Mouse (Mus musculus) heart, adult 2 months (tissue): ENCODE data around the gene Capn7. TPM values are rescaled to one million over a fixed set of nuclear protein-coding genes. Genes with fewer than 3 reads are reported as not detected.

Experiments used
- DNase-seq, 2 experiments: peaks; one replicate each; pipeline ENCODE4 v3.0.0; 2021
- H3K27ac ChIP-seq: fragments of 200-600 bp; 2 replicates; pipeline ENCODE4 v1.8.1; 2022
- H3K27me3 ChIP-seq: fragments of 200-500 bp; 2 replicates; pipeline ENCODE4 v1.6.1; 2012; ENCODE audit warnings: mild to moderate bottlenecking, low read length, inconsistent platforms, mixed read lengths; ENCODE audit not compliant: control insufficient read depth, insufficient read depth
- H3K36me3 ChIP-seq: fragments of 200-500 bp; 2 replicates; pipeline ENCODE4 v1.6.1; 2012; ENCODE audit warnings: low read length, inconsistent platforms; ENCODE audit not compliant: control insufficient read depth, insufficient read depth
- H3K4me1 ChIP-seq: fragments of 200-500 bp; 2 replicates; pipeline ENCODE4 v1.6.1; 2011; ENCODE audit warnings: low read length; ENCODE audit not compliant: control insufficient read depth, insufficient read depth
- H3K4me3 ChIP-seq: fragments of 200-600 bp; 2 replicates; pipeline ENCODE4 v1.8.1; 2022
- H3K79me2 ChIP-seq: fragments of 200-500 bp; replicated peaks from 2 replicates; pipeline ENCODE4 v1.6.1; 2012; ENCODE audit warnings: mild to moderate bottlenecking, inconsistent platforms, low read length, moderate library complexity, mixed read lengths; ENCODE audit not compliant: control insufficient read depth, insufficient read depth
- H3K9ac ChIP-seq: fragments of 200-500 bp; 2 replicates; pipeline ENCODE4 v1.6.1; 2012; ENCODE audit warnings: low read depth, mild to moderate bottlenecking, control low read depth, inconsistent platforms, low read length, mixed read lengths
- CTCF ChIP-seq: fragments of 200-600 bp; IDR thresholded peaks from 2 replicates; pipeline ENCODE4 v1.8.1; 2022; ENCODE audit warnings: antibody characterized with exemption, mild to moderate bottlenecking, moderate library complexity
- EP300 ChIP-seq: fragments of 200-500 bp; IDR thresholded peaks from 2 replicates; pipeline ENCODE4 v1.6.1; 2011; ENCODE audit warnings: low read depth, low read length, control low read depth; ENCODE audit not compliant: insufficient read depth
- POLR2A ChIP-seq: fragments of 200-500 bp; IDR thresholded peaks from 2 replicates; pipeline ENCODE4 v1.6.1; 2011; ENCODE audit warnings: mild to moderate bottlenecking, low read depth, low read length, control low read depth; ENCODE audit not compliant: insufficient read depth
- whole genome bisulfite sequencing: fragments of 180-500 bp; shearing (Covaris S2); methylation state at CpG from one replicate; pipeline ENCODE4 v1.1.7; 2018; 5-methylcytosine and 5-hydroxymethylcytosine counted together
- intact Hi-C: fragments of 180-260 bp; cut with DNase I; formaldehyde crosslinking; loops from one replicate; pipeline ENCODE4 v1.15.1; 2025
- polyA plus RNA-seq: library from polyadenylated mRNA; depleted of rRNA; stranded (reverse); fragments of >200 nt; gene quantifications from 2 replicates; pipeline ENCODE4 v1.2.3, GENCODE M21; 2012
- total RNA-seq, 2 experiments: library from RNA; stranded (reverse); gene quantifications; 2 replicates each; pipeline ENCODE4 v1.2.3; 2021

The Capn7 gene
- total and polyA plus RNA-seq, 3 experiments = 15.3 to 32.5 (median 29.6) TPM

DNA sequence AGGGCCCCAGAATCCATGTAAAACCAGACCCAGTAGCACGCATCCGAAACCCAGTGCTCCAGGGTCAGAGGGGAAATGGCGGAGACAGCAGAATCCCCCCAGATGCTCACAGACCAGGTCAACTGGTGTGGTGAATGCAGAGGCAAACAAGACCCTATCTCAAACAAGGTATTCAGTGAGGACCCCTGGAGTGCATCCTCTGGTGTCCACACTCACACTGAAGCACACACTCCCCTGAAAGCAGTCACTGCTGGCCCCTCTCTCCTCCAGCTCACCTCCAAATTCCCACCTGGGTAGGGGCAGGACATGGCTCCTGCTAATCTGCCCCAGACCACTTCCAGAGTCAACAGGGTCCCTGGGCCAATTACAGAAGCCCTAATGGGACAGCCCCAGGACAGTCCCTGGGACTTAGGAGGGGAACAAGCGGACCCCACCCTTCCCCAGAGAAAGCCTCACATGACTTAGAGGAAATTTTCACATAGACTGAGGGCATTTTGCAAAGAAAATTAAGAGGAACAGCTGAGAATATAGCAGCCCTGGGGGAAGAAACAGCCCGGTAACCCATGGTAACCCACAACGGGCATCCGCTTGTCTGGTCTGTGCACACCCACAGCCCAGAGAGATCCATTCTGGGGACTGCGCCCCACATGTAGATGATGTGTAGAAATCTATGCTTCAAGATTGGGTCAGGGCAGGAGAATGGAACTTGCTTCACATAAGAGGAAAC is 53.1 kb downstream of the Capn7 start:
- peak in 1 of 2 experiments; percentile 24 for DNase-seq
- peaks cover 4% of the 10 kb centered on the region for H3K36me3 ChIP-seq
- H3K27ac ChIP-seq = no peak overlapping the region
- H3K27me3 ChIP-seq = no peaks in the 10 kb centered on the region
- no peaks in the 10 kb centered on the region for H3K79me2 ChIP-seq
- TF ChIP-seq POLR2A (no peak), EP300 (no peak), CTCF (no peak)
- peaks cover 45% of the 10 kb centered on the region for H3K4me1 ChIP-seq
- H3K4me3 ChIP-seq = no peak overlapping the region
- WGBS = 92% methylated on average over 8 of the region's 8 CpGs
- intact Hi-C loops = no loop called here
- H3K9ac ChIP-seq = no peak overlapping the region

DNA sequence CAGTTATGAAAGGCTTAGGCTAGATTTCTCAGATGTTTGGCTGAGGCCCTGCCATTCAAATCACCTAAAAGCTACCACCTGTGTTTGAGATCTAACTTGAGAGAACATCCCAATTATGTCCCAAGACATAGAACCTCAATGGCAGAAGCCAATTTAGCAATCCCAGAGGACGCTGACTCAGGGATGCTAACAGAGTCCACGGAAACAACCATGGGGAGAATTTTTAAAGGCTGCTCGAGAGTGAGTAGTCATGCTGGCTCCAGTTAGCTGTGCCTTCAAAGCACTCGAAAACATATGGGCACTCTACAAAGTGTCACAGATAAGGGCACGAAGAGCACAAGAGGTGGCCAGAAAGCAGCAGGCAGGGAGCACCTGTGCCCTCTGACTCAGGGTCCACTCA is 55.9 kb downstream of the Capn7 start:
- DNase-seq = no peak
- 55% methylated on average over 5 of the region's 5 CpGs for WGBS

DNA sequence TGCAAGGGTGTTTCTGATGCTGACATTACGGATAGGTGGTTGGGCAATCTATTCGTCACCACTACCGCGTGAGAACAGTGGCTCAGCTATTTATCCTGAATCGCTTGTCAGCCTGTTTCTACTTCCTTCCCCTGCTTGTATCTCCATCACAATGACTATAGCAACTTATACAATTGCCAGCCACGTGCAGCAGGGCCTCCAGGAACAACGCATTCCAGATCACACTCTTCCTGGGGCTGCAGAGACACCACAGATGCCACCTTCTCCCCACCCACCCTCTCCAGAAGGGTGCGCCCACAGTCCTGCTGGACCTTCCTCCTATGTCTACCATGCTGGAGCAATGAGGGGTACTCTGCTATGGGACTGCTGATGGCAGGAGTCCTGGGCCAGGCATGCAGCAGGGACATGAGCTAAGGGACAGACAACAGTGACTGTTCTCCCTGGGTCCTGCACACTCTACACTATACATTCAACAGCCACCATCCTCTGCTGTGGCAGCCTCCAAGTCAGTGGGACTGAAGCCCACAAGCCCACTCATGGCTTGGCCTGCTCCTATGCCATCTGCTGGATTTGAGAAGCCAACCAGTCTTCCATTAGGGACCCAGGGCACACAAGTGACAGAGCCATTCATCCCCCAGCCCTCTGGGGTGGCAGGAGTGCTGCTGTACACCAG is 56.6 kb downstream of the Capn7 start:
- Histone ChIP-seq H3K36me3 (no peaks in the 10 kb centered on the region), H3K9ac (no peak overlapping the region), H3K27me3 (no peaks in the 10 kb centered on the region), H3K79me2 (no peaks in the 10 kb centered on the region), H3K4me1 (peaks cover 27% of the 10 kb centered on the region), H3K4me3 (no peak overlapping the region), H3K27ac (no peak overlapping the region)
- 49% methylated on average over 8 of the region's 8 CpGs for WGBS
- TF ChIP-seq EP300 = no peak
- no peak for TF ChIP-seq POLR2A
- DNase-seq = peak in 1 of 2 experiments; percentile 22
- intact Hi-C loops = no loop called here

More for the DNA sequence above, 55.9 kb downstream of the Capn7 start:
- Histone ChIP-seq H3K36me3 (no peaks in the 10 kb centered on the region; the same call in 1 of the 2 replicates), H3K9ac (no peak overlapping the region), H3K27me3 (no peaks in the 10 kb centered on the region), H3K4me3 (no peak overlapping the region), H3K79me2 (no peaks in the 10 kb centered on the region), H3K4me1 (peaks cover 29% of the 10 kb centered on the region), H3K27ac (no peak overlapping the region)
- TF ChIP-seq EP300 = no peak
- intact Hi-C loops = no loop called here

DNA sequence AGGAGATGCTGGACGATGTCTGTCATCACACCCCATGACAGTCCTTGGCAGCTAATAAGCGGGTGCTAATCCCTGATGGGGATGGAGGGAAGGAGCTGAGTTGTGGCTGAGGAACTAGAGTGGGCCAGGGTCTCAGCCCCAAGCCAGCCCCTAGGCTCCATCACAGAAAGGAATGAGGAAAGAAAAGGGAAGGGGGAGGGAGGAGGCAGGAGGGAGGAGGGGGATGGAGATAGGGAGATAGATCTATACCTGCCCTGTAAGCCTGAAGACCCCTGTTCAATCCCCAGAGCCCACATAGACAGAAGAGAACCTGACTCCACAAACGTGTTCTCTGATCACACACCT is 57.1 kb downstream of the Capn7 start:
- Histone ChIP-seq H3K27ac (no peak overlapping the region; the same call in 1 of the 2 replicates), H3K27me3 (no peaks in the 10 kb centered on the region), H3K4me3 (no peak overlapping the region), H3K9ac (no peak overlapping the region), H3K36me3 (no peaks in the 10 kb centered on the region), H3K79me2 (no peaks in the 10 kb centered on the region), H3K4me1 (peaks cover 24% of the 10 kb centered on the region)
- 61% methylated on average over 3 of the region's 3 CpGs for WGBS
- no peak for TF ChIP-seq POLR2A
- TF ChIP-seq CTCF = no peak
- no peak for TF ChIP-seq EP300
- DNase-seq = peak; percentile 6 to 17
- intact Hi-C loops = no loop called here

DNA sequence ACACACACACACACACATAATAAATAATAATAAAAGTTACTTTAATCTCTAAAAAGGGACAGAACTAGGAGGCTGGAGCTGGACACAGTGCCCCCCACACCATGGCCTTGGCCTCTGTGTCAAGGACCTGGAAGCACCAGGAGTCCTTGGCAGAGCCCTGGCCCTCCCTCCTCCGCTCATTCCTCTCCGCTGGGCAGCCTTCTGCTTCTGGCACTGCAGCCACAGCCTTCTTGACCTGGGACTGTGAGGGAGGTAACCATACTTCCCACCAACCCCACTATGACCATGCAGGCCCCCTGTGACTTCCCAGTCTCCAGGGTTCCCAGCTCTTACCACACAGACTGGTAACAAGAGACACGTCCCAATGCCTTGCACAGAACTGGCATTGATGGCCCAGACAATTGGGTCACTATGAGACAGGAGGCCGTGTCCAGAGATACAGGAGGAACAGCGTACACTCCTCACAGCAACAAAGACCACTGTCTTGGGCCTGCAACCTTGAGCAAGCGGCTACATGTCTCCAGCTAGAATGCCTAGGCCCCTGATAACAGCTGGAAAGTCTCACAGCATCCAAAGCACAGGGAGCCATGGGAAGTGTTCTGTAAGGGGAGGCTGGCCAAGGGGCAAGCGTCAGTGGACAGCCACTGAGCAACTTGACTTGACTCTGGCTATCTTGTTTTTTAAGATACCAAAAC is 57.6 kb downstream of the Capn7 start:
- peak overlapping the region; percentile 26 for H3K27ac ChIP-seq
- no peaks in the 10 kb centered on the region for H3K36me3 ChIP-seq
- peaks cover 22% of the 10 kb centered on the region for H3K4me1 ChIP-seq
- intact Hi-C loops = no loop called here
- peak in 1 of 2 experiments; percentile 38 for DNase-seq
- 55% methylated on average over 7 of the region's 7 CpGs for WGBS
- no peaks in the 10 kb centered on the region for H3K27me3 ChIP-seq
- TF ChIP-seq EP300 (no peak), CTCF (no peak), POLR2A (no peak)
- no peak overlapping the region for H3K4me3 ChIP-seq
- H3K79me2 ChIP-seq = no peaks in the 10 kb centered on the region
- no peak overlapping the region for H3K9ac ChIP-seq
